Mouse (Mus musculus): ENCODE measurements around the gene Tufm.
"Not testable (repeated sequence)": the region's sequence is repeated elsewhere in the genome, so short reads cannot be mapped to it uniquely, and the experiment has no call there.

The Tufm gene

DNA sequence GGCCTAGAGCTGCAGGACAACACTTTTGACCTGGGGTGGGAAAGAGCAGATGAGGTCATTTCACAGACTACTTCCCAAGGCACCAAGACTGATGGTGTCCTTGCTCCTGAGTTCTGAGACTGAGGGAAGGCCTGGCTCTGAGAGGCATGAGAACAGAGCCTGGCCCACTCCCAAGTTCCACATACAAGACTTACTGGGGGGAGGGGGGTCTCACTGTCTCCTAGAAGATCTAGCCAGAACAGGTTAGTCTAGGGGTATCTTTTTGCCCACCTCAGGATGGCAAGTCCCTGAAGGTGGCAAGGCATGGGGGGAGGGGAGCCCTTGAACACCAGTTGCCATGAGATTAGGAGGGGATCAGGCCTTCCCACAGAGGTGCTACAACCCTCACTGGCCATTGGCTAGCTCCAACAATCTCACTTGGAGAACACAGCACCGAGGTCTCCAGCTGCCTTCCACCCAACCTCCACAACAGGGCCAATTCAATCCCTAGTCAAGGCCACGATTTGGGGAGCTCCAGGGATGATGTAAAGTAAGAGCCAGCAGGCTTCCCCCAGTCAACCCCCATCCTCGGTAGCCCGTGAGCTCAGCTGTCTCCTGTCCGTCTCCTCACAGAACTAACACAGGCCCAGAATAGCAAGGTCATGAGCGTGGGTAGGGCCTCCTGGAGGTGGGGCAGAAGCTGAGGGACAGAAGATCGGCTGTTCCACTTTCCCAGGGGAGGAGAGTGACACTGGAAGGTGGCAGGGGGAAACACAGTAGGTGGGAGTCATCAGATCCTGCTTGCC lies 21.7 kb upstream of the Tufm start:
- DNase-seq (ENCODE audit: low spot score in 2 of 2) = no peak

DNA sequence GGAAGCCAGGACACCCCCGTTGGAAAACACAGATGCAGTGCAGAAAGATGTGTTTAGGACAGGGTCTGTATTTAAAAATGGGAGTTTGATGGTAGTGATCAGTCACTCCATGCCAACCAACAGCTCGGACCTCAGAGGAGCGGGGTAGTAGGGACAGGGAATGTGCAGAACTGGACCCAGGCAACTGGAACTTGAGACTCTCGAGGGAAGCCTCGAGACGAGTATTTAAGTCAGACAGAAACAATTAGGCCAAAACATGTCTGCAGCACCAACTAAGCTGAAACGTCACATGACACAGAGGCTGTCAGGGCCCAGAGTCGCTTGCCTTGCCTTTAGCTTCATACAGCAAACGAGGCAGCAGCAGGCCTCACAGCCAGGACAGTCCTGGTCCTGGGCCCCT lies 21.0 kb upstream of the Tufm start:
- no peak for DNase-seq (ENCODE audit: low spot score in 2 of 2)

DNA sequence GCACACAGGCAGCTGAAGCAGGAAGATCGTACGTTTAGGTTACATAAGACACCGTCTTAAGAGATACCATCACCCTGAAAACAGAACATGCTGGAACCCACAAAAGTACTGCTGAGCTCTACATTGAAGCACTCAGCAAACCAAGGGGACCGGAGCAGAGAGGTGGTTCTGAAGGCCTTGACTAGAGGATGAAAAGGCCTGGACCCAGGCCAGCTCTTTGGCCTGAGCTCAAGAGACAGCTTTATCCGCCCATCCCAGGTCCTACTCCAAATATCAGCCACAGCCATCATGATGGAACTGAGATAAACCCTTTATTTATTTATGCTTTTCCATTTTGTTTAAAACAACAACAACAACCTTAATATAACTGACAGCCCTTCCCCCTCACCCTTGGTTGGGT lies 20.5 kb upstream of the Tufm start:
- DNase-seq (ENCODE audit: low spot score in 2 of 2) = no peak

DNA sequence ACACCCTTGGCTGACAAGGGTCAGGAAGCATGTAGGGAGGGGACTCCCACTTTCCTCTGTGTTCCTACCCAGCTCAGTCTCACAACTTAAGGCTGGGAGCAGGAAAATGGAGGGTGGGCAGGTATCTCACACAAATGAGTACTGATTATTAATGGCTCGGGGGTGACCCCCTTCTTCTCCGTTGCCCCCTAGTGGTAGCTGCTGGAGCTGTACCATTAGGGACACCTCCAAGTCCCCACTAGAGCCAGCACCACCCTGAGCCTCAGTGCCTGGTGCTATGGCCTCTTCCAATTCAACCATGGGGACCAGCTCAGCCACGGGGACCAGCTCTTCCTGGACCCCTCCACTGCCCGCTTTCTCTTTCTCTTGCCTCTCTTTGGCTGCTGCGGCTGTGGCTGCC lies 19.9 kb upstream of the Tufm start:
- peak; percentile 60 to 84 for DNase-seq (ENCODE audit: low spot score in 2 of 2)

DNA sequence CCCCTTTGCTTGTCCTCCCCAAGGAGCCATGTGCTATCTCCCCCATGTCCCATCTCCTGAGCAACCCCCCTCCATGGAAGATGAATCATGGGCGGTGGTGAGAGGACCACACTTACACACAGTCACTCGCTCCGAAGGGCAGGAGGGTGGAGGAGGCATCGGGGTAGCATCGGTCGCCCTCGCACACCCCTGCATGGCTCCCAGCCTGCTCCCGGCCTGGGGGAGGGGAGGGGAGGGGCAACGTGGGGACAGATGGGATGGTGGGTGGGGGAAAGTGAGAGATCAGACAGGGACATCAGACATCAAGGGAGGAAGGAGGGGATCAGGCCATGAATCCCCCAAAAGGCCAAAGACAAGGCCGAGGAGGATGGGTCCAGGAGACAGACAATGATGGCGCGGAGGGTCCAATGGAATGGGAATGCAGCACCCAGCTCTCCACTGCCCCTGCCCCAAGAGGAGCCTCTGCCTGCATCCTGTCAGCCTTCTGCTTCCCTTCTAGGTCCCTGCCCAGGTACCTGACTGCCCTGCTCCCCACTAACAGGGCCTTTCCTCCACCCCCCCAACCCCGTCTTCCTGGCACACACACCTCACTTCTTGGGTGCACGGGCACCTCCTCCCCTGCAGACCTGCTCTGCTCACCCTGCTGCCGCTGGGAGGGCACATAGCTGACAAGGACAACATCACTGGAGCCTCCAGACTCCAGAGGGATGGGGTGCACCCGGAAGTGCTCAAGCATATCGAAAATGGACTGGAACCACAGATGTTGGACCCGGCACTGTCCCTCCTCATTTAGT lies 19.1 kb upstream of the Tufm start:
- no peak for DNase-seq (ENCODE audit: low spot score in 2 of 2)

DNA sequence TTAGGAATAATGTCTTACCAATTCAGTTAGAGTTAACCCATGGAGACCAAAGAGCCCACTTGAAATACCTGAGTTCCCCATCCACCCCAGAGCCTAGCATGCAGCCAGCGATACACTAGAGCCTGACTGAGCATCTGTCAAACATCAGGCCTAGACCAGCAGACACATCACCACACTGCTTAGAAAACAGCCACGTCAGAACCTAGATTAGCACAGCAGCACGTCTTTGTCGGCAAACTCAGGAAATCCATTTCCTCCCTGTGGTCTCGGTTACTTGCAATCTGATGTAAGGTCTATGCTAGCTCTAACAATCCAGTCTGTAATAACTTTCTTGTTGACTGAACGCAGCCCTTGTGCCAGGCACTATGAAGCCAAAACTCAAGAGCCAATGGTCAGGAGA lies 17.1 kb upstream of the Tufm start:
- DNase-seq (ENCODE audit: low spot score in 2 of 2) = no peak

DNA sequence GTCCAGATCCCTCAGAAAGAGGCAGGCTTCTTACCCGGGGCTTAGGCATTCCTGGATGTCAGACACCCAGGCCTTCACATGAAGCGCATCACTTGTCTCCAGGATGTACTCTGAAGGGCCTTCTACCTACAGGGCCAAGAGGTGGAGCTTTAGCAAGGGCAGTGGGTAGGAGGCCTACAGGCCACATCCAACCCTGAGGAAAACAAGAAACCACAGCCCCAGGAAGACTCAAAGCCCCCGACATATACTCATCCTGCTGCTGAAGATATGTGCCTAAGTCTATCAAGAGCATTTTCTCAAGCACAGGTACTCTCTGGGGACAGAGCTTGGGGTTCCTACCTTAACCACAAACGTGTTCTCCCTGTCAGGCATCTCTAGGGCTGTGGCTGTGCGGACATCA lies 15.8 kb upstream of the Tufm start:
- no peak for DNase-seq (ENCODE audit: low spot score in 2 of 2)

DNA sequence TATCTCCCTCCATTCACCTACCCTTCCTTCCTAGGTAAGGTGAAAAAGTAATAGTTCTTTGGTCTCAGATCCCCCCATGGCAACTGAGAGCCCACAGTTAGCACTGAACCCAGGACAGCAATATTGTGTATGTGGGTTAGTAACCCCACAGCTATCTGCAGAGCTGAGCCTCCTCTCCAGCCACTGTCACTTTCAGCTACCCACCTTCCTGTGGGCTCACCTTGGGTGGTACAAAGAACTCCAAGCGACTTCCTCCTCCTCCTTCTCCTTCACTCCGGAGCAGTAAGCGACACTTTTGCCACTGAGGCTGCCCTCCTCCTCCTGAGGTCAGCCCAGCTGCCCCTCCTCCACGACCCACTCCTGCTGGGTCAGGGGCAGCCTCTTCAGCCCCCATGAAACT lies 15.3 kb upstream of the Tufm start:
- no peak for DNase-seq (ENCODE audit: low spot score in 2 of 2)

DNA sequence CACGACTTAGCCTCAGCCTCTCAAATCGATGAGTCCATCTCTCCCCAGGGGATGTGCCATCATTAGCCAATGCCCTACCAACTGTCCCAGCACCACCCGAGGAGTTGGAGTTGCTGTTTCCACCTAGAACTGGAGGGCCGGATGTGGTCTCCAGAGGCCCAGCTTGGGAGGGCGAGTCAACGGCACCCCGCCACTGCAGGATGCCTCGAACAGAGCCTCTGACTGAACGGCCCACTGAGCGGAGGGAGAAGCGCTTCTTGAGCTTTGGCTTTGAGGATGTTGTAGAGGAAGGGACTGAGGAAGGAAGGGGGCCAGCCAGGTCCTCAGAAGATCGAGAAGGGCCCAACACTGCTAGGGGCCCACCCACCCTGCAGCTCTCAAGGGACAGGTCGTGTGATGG lies 14.9 kb upstream of the Tufm start:
- peak in 1 of 2 experiments; percentile 57 for DNase-seq (ENCODE audit: low spot score in 2 of 2)

DNA sequence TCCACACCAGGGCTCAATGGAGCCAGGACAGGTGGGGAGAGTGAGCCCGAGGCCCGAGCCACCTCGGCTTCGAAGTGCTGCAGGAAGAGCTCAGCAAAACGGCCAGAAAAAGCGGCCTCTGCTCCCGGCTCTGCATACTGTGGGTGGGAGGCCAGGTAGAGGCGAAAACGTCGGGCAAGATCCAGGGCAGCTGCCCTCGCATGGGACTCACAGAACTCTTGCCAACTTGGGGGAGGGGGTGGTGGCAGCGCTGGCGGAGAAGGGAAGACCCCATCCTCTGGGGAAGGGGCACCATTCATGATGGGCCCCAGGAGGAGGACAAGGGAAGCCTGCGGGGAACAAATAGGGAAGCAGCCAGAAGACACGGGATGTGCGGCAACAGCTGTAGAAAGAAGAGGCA lies 14.4 kb upstream of the Tufm start:
- no peak for DNase-seq (ENCODE audit: low spot score in 2 of 2)

DNA sequence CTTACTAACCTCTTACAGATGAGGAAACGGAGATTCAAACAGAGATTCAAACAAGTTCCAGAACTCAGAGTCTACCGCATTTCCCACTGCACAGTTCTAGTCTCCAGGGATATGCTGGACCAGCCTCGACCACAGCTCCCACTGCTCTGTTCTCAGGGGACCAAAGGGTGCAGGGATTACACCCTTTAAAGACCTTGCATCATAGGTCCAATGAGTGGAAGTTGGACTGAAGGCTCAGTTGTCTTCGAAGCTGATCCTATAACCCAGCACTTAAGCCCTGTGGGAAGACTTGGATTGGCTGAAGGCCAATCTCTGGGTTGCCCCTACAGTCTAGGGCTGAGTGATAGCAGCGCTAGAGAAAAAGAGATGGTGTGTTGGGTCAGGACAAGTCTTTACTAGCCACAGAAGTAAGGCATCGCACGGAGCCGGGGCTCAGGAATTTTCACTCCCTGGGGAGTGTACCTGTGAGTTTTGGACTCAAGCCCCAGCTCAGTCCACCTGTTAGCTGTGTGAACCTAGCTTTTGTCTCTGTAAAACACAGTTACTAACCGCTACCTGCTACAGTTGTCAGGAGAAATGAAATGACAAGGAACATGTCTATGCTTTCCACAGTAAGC lies 13.6 kb upstream of the Tufm start:
- no peak for DNase-seq (ENCODE audit: low spot score in 2 of 2)

DNA sequence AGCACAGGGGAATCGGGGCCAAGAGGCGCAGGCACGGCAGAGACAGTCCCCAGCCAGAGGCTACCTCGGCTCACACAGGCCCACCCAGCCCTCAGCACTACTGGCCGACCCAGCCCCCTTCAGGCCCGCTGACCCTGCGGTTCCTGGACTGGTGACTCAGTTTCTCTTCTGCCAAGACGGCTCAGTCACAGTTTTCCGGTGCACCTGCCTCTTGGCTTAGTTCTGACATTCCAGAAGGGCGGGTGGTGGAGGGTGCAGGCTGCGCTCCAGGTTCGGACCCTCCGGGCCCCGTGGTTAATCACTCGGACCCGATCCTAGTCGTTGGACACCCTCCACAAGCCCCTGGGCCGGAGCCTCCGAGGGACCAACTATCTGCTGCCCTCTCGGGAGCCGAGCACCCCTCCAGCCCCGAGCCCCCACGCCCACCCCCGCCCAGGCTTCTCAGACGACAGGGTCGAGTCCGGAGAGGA lies 12.6 kb upstream of the Tufm start:
- no peak for DNase-seq (ENCODE audit: low spot score in 2 of 2)

DNA sequence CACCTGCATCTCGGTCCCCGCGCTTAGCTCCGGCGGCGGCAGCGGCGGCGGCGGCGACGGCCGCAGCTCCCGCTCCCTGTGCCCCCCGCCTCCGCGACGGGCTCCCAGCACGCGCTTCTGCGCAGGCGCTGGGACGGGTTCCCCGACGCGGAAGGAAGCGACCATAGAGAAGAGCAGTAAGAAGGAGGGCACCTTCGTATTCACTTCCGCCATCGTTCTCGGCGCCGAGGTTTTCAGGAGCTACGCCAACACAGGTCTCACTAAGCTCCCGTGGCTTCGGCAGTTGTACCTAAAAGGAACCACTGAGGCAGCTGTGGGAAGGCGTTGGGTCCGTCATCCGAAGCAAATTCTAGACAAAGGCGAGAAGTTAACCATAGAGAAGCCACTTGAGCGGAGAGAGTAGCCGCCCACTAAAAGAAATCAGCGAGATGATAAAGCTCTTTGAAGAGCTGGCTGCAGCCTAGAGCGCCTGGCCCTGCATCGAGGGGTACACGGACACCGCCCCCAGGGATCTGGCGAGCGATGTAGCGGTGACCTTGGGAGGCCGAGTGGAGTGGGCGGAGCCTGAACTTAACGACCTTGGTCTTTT lies 12.1 kb upstream of the Tufm start, which contains the start of gene Sh2b1:
Gene Sh2b1, minus strand, starts transcription at position 432 of the 589 bp plus-strand sequence.
- DNase-seq (ENCODE audit: low spot score in 2 of 2) = peak; percentile 79 to 89

DNA sequence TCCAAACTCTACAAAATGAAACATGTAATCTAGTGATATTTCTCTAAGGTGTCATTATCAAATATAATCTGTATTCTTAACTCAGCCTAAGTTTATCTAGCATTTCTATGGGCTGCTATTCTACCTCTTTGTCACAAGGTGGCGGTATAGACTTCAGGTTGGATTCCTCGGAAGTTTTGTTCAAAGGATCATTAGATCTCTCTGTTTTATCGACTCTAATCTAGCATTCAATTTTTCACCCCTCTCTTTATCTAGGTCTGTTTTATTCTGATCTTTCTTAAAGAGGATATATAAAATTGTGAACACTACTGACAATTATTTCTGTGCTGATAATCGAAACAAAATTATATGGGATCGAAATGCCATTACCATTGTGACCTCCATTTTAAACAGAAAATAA lies 5.5 kb upstream of the Tufm start:
- DNase-seq (ENCODE audit: low spot score in 2 of 2) = no peak

DNA sequence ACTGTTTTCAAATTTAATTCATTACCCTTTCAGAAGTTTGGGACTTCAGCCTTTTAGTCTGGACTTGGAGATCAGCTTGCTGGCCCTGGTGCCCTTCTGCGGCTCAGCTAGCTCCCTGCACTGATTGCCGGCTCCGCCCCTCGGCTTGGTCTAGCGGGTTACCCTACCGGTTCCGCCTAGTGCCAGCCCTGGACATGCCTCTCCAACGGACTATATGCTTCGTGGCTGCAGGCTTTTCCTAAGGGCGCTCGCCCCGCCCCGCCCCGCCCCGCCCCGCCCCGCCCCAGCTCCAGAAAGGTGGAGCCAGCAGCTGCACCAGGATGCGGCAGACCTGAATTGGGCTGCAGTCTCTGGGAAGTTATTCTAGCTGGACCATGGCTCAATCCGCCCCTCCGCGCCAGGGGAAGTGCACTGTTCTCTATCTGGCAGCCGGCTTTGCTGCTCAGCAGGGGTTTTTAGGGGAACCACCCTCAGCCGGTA lies 4.7 kb upstream of the Tufm start:
- DNase-seq (ENCODE audit: low spot score in 2 of 2) = peak; percentile 51 to 78

DNA sequence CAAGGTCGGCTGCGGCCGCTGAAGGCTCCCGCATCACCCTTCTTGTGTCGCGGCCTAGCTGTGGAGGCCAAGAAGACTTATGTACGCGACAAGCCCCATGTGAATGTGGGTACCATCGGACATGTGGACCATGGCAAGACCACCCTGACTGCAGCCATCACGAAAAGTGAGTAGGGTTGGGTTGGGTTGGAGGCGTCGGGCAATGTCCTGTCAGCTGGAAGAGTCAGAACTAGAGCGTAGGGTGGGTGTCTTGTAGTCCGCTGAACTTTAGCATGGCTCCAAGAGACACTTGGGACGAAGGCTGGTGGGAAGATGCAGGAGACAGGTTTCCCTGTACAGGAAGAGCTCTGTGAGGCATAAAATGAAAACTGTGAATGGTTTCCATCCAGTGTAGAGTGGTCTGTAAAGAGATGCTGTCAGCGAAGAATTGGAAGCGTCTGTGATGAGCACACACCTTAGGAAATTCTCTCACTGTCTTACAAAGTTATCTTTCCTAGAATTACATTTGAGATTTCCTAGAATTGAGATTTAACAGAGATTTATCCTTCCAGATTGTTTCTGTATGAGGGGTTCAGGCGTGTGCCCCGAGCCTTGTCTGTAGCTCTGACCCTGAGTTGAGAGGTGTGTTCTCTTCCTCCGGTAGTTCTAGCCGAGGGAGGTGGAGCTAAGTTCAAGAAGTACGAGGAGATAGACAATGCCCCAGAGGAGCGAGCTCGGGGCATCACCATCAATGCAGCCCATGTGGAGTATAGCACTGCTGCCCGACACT lies 640 bp downstream of the Tufm start:
- not testable (repeated sequence) for DNase-seq (ENCODE audit: low spot score in 2 of 2)

DNA sequence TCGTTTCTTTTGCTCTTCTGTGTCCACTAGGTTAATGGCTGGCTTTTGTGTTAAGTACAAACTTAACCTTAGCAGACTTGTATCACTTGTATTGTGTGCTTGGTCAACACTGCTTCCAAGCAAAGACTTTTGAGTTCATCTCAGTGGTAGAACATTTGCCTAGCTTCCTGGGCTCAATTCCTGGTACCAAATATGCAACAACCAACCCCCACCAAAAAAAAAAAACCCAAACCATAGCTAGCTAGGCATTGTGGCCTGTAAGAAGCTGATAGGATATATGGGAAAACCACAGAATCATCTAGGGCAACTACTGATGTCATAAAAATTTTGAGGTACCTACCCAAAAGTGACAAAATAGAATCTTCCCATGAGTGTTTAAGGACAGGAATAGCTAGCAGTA lies 3.8 kb downstream of the Tufm start:
- DNase-seq (ENCODE audit: low spot score in 2 of 2) = no peak

DNA sequence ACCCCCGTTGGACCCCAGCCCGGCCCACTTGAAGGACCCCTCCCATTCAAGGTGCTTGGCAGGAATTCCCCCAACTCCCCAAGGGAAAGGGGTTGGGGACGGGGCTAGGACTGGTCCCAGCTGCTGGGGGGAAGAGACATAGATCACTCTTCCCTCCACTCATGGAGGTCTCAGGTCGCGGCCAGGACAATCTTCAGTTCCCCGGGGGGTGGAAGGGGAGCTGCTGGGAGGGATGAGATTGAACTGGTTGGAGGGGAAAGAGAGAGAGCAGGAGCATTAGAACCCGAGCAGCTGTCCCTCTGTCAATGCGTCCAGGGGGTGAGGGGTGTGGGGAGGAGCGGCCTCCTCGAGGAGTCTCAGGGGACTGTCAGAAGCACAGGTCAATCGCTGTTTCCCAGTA lies 4.8 kb downstream of the Tufm start:
- no peak for DNase-seq (ENCODE audit: low spot score in 2 of 2)

DNA sequence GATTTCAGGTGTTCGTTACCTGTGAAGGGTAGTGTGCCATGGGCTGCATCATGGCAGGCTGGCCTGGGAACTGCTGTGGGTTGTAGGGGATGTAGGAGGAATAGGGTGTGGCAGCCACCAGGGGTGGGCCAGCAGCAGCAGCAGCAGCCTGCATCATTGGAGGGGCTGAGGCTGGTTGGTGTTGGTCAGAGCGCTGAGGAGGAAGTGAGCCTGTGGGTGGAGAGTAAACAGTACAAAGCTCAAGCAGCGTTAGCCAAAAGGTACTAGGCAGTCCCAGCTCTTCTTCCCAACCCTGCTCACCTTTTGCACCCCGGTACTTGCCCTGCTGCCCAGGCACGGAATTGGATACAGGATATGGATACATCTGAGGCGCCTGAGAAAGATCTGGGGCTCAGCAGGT lies 7.0 kb downstream of the Tufm start:
- DNase-seq (ENCODE audit: low spot score in 2 of 2) = no peak

DNA sequence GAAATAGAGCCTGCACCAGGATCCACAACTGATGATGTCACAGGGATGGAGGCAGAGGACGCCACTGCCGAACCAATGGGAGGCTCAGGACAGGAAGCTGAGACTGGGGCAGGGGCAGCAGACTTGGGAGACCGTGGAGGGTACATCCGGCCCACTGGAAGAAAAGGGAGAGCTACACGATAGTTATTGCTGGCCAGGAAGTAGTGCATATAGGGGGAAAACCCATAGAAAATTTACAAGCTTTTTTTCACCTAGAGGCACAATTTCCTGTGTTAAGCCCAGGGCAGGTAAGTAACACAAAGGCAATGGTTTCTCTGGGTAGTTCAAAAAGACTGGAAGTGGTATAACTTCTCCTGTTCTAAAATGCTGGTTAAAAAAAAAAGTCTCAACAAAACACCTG lies 9.3 kb downstream of the Tufm start:
- DNase-seq (ENCODE audit: low spot score in 2 of 2) = no peak

DNA sequence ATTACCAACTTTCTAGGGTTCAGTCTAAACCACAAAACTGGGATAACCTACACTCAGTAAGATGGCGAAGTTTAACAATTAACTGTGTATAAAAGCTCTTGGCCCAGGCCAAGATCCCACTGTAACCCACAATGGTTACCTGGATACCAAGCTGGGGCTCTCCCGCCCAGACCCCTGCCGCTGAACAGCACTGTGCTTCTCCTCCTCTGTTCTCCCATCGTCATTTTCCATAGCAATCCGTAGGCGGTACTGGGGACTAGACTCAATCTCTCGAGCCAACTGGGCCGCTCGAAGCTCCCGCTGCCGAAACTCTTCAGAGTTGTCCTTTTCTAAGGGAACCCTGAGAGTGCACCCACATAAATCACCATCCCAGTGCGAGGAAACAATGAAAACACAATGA lies 10.8 kb downstream of the Tufm start:
- DNase-seq (ENCODE audit: low spot score in 2 of 2) = no peak

Data from spleen, postnatal 10 days (tissue).